Mouse (Mus musculus) adrenal gland, adult 8-10 months (tissue): ENCODE results near the gene Fyb. TPM values are rescaled to one million over a fixed set of nuclear protein-coding genes. Genes with fewer than 3 reads are reported as not detected.

Experiments
- DNase-seq: peaks from one replicate; pipeline ENCODE4 v3.0.0; 2022
- total RNA-seq, 4 experiments: library from RNA; stranded (reverse); gene quantifications; 2 replicates each; pipeline ENCODE4 v1.2.4; 2022

The Fyb gene
- total RNA-seq, 4 experiments from 2014 or later: 19.1 to 48.4 (median 40.8) TPM

DNA sequence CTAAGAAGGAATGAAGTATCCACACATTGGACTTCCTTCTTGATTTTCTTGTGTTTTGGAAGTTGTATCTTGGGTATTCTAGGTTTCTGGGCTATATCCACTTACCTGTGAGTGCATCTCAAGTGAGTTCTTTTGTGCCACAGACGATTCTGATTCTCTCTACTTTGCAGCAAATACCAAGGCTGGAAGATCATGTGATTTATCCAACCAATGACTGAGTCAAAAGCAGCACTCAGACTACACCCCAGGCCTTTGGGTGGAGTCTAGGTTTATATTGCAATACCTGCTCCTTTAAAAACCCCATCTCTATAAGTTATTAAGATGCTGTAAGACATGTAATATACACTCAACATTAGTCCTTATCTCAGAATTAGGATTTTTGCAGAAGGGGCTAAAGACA lies 77.7 kb downstream of the Fyb start:
- DNase-seq: no peak

DNA sequence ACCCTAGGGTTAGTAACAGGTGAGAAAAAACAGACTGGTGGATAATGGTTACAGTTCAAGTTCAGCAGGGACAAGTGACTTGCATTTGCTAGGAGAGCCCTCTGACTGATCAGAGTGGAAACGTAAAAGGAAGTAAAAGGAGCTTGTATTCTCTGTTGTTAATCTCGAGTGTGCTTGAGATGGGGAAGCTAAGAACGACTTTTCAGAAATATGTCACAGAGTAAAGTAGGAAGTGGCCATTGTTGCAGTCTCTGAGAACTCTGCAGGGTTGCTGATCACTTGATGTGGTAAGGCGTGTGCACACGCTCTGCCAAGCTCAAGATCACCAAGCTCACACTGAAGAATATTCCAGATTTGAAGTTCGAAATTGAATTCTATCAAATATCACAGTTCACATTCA lies 78.7 kb downstream of the Fyb start:
- DNase-seq: no peak

- DNase-seq: no peak
Observed at GRCm38 (mm10) chr15:6602003-6602402, 79.3 kb downstream of the Fyb start.

DNA sequence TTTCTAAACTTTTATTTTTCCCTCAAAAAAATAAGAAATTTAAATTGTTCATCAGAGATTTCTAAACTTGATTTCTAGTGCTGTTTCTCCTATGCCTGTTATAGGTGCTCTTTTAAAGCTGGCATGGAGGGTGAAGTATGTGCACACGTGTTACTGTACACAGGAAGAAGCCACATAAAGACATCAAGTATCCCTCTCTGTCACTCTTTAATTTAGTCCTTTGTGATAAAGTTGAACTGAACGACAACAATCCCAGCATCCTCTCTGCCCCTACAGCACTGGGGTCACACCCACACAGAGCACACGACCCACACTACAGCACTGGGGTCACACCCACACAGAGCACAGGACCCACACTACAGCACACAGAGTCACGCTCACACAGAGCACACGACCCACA lies 88.0 kb downstream of the Fyb start:
- no peak for DNase-seq

DNA sequence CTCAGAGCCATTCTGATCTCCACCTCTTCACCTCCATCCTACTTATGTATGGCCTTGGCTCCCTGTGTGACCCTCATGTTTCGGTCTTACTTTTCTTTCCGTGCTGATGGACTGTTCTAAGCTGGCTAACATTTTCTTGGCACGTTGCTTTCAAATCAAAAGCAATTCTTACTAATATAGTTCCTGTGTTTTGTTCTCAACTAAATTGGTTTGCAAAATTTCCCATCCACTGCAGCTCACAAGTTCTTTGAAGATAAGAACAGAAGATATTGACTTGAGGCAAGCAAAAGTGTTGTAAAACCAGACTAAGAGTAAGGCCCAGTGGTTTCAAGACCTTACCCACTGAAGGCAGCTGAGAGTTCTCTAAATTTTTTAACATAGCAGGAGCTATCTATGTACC lies 90.2 kb downstream of the Fyb start:
- DNase-seq: no peak

- no peak for DNase-seq
Observed at GRCm38 (mm10) chr15:6616382-6617149, 93.9 kb downstream of the Fyb start.

GRCm38 (mm10) chr15:6619558-6620316 lies 97.1 kb downstream of the Fyb start:
- DNase-seq: no peak

GRCm38 (mm10) chr15:6622512-6622911 lies 99.9 kb downstream of the Fyb start:
- peak; percentile 58 for DNase-seq

- no peak for DNase-seq
Observed at GRCm38 (mm10) chr15:6623529-6624228, 101.0 kb downstream of the Fyb start.

DNA sequence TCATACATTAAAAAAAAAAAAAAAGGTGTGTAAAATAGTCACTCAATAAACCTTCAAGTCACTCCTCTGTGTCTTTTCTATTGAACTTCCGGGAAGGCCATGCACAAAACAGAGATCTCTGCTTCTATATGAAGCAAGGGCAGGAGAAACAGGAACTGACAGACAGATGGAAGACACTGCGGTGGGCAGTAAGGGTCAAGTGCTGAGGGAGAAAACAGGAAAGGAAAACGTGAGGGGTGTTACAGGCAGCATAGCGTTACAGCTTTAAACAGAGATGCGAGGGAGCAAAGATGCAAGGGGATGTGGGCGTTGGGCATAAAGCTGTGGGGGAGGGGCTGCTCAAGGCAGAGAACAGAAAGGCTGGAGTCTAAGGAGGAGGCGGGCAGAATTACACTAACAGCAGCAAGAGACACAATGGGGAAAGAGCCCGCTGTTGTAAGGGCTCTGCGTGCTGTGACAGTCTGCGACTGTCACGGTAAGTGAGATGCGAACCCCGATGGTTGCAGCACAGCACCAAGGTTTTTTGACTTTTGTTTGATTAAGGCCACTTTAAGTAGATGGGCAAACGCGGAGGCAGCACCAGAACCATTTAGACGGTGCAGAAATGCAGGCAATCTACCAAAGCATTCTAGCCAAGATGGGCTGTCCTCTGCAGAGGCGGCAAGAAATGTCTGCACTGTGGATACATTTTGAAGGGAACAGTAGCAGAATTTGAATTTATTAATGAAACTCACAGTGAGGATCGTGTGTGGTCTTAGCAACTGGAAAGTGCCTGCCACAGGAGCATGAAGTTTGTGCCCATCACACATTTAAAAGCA lies 101.9 kb downstream of the Fyb start:
- DNase-seq: no peak

GRCm38 (mm10) chr15:6625607-6626033 lies 103.0 kb downstream of the Fyb start:
- DNase-seq: no peak

- no peak for DNase-seq
Observed at GRCm38 (mm10) chr15:6626123-6626522, 103.5 kb downstream of the Fyb start.

GRCm38 (mm10) chr15:6628431-6629077 lies 105.9 kb downstream of the Fyb start:
- DNase-seq: no peak

- DNase-seq: no peak
Observed at GRCm38 (mm10) chr15:6629174-6629573, 106.5 kb downstream of the Fyb start.

DNA sequence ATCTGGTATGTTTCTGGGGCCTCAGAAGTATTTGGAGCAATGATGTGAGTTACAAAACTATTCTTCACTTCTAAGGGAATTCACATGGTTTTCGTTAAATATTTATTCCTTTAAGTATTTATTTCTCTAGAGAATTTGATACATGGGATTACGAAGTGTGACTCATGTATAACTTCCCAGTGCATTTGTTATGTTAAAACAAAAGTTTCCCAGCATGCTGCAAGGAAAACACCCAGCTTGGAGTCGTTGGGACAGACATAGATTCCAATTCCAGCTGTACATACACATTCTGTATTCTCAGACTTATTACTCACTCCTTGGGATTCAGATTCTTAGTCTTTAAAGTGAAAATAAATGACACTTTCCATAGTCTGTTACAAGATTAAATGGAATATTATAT lies 112.8 kb downstream of the Fyb start:
- DNase-seq: no peak

- DNase-seq: no peak
Observed at GRCm38 (mm10) chr15:6642223-6642622, 119.6 kb downstream of the Fyb start.

GRCm38 (mm10) chr15:6645498-6645897 lies 122.8 kb downstream of the Fyb start:
- DNase-seq: no peak

DNA sequence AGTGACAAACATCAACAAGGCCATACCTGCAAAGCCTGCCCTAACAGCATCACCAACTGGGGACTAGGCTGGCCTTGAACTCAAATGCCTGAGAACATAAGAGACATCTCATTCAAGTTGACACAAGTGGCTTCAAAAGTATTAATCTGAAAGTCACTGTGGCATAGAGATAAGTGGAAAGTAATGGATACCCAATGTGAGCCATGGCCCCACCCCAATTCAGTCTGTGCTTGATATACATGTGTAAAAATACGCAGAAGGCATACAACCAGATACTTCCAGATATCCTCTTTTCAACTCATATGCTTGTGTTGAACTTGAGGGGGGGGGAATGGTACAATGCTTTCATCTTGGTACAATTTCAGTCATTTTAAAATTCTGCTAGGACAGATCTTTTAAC lies 124.4 kb downstream of the Fyb start:
- DNase-seq: no peak

GRCm38 (mm10) chr15:6648757-6649403 lies 126.2 kb downstream of the Fyb start:
- no peak for DNase-seq

DNA sequence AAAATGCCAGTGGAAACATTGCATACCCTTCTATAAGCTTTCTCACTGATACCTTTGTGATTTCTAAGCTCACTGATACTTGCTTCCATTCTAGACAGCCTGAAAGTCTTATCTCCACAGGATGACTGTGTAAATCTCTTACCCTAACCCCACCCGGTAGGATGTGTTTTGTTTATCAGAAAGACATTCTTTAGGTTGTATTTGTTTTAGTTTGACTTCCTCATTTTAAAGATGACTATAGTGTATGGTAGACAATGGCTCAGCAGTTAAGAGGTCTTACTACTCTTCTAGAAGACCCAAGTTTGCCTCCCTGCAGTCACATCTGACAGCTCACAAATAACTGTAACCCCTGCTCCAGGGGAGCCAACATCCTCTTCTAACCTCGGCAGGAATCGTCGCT lies 130.4 kb downstream of the Fyb start:
- DNase-seq: no peak

DNA sequence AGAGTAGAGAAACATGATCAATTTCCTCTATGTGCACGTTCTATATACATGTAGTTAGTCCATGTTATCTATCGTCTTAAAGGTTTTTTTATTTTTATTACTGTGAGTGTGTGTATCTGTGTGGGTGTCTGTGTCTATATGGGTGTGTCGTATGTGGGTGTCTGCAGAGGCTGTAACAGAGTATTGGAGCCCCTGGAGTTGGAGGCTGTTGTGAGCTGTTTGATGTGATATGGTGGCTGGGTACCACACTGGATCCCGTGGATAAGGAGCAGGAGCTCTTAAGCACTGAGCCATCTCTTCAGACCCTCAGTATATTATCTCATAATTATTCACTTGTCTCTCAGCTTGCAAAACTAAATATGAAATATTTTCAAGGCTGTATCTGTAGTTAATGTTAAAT lies 135.4 kb downstream of the Fyb start:
- no peak for DNase-seq
